Comparison of ENCODE assay signal across 14 mouse cellular contexts in genomic region chr11:86582543-86583260, GRCm38 (mm10). TPM values are rescaled to one million over a fixed set of nuclear protein-coding genes. Genes with fewer than 3 reads are reported as not detected.
DNase-seq lines count a peak whose midpoint lies in the region; ATAC-seq and TF ChIP-seq lines count a peak whose summit lies in the region.
"Had no signal": no experiment of that assay in that cellular context is flagged by ENCODE, and none has a peak within 500 bp of the region (broad histone marks: within the 10 kb centered on the region; RNA-seq: fewer than 3 reads in every experiment).

No protein-coding gene starts in this region.

- H3K9me3 ChIP-seq in heart, embryonic 11.5 days (replicated peaks; ENCODE audit: control insufficient read depth, low read length), result no peaks in the 10 kb centered on the region
- H3K9me3 ChIP-seq in liver, embryonic 13.5 days (replicated peaks), result no peaks in the 10 kb centered on the region
- H3K9me3 ChIP-seq in midbrain, embryonic 13.5 days, result no peaks in the 10 kb centered on the region
- H3K9me3 ChIP-seq in forebrain, embryonic 14.5 days (replicated peaks; ENCODE audit: control insufficient read depth, low read length), result no peaks in the 10 kb centered on the region

- no peak for TF ChIP-seq POLR2A in spleen, adult 2 months (IDR thresholded peaks at IDR 0.05; ENCODE audit: low read depth, low read length)

- H3K4me2 ChIP-seq in heart, embryonic 11.5 days, result no peak overlapping the region
- peak overlapping the region; percentile 75; the same call in 1 of the 2 replicates for H3K4me2 ChIP-seq in liver, embryonic 13.5 days
- no peak overlapping the region for H3K4me2 ChIP-seq in midbrain, embryonic 13.5 days (replicated peaks)
- H3K4me2 ChIP-seq in forebrain, embryonic 14.5 days (ENCODE audit: low read length), result no peak overlapping the region

- no peak for TF ChIP-seq CTCF in spleen, adult 2 months (IDR thresholded peaks at IDR 0.05; ENCODE audit: extremely low read depth, insufficient read depth, insufficient read length, insufficient replicate concordance)

- ATAC-seq in heart, embryonic 11.5 days (replicated peaks; ENCODE audit: insufficient number of reproducible peaks, low FRiP score, low TSS enrichment), result no peak
- ATAC-seq in liver, embryonic 13.5 days (ENCODE audit: low read depth), result no peak
- no peak for ATAC-seq in midbrain, embryonic 13.5 days
- no peak for ATAC-seq in forebrain, embryonic 14.5 days

- DNase-seq in heart, adult 18-20 months, result no peak
- DNase-seq in spleen, adult 2 months (ENCODE audit: low read depth in 1 of 2, low spot score in 2 of 2), result no peak
- DNase-seq in spleen, postnatal 14 days (ENCODE audit: low spot score in 2 of 2), result no peak
- no peak for DNase-seq in liver, embryonic 13.5 days
- no peak for DNase-seq in frontal cortex, postnatal 10 days (ENCODE audit: low spot score in 2 of 2)
- no peak for DNase-seq in forebrain, embryonic 14.5 days (ENCODE audit: low spot score)
- DNase-seq: adrenal gland, adult 2 months; B cell, adult 2 months; cerebellum, adult 11 months; left cerebral cortex, postnatal 4 days; lung, postnatal 14 days; right cerebral cortex, postnatal 25 days had no signal

- WGBS in heart, embryonic 11.5 days (ENCODE audit: insufficient replicate concordance), result 80% methylated on average over 7 of the region's 7 CpGs
- 72% methylated on average over 7 of the region's 7 CpGs for WGBS in spleen, adult 2 months
- 65% methylated on average over 7 of the region's 7 CpGs for WGBS in liver, embryonic 13.5 days (ENCODE audit: insufficient replicate concordance)
- 91% methylated on average over 7 of the region's 7 CpGs for WGBS in midbrain, embryonic 13.5 days
- WGBS in forebrain, embryonic 14.5 days, result 87% methylated on average over 7 of the region's 7 CpGs

- no peaks in the 10 kb centered on the region for H3K27me3 ChIP-seq in heart, embryonic 11.5 days (ENCODE audit: control insufficient read depth, insufficient read depth, low read length)
- H3K27me3 ChIP-seq in spleen, adult 2 months (ENCODE audit: control insufficient read depth, insufficient read depth, low read length), result no peaks in the 10 kb centered on the region
- no peaks in the 10 kb centered on the region for H3K27me3 ChIP-seq in liver, embryonic 13.5 days
- no peaks in the 10 kb centered on the region for H3K27me3 ChIP-seq in midbrain, embryonic 13.5 days
- no peaks in the 10 kb centered on the region for H3K27me3 ChIP-seq in forebrain, embryonic 14.5 days (replicated peaks; ENCODE audit: control insufficient read depth, insufficient read depth, low read length)

- no peaks in the 10 kb centered on the region for H3K36me3 ChIP-seq in heart, embryonic 11.5 days (ENCODE audit: control insufficient read depth, insufficient read depth, low read length)
- H3K36me3 ChIP-seq in spleen, adult 2 months (ENCODE audit: control insufficient read depth, insufficient read depth, low read length), result 0 out of 2 replicates have a peak, but pooled peaks cover 2% of the 10 kb centered on the region
- peaks cover 16% of the 10 kb centered on the region; the same call in 1 of the 2 replicates for H3K36me3 ChIP-seq in liver, embryonic 13.5 days
- peaks cover 11% of the 10 kb centered on the region for H3K36me3 ChIP-seq in midbrain, embryonic 13.5 days
- H3K36me3 ChIP-seq in forebrain, embryonic 14.5 days (ENCODE audit: control insufficient read depth, insufficient read depth, low read length), result peaks cover 10% of the 10 kb centered on the region; the same call in 1 of the 2 replicates

- no peak overlapping the region for H3K9ac ChIP-seq in heart, embryonic 11.5 days (ENCODE audit: low read depth, low read length)
- H3K9ac ChIP-seq in liver, embryonic 13.5 days, result no peak overlapping the region
- no peak overlapping the region for H3K9ac ChIP-seq in midbrain, embryonic 13.5 days (replicated peaks)
- no peak overlapping the region for H3K9ac ChIP-seq in forebrain, embryonic 14.5 days (ENCODE audit: low read length)

- peak overlapping the region; percentile 47; the same call in 1 of the 2 replicates for H3K27ac ChIP-seq in heart, embryonic 11.5 days (ENCODE audit: low read depth, low read length)
- H3K27ac ChIP-seq in spleen, adult 2 months (ENCODE audit: insufficient read depth, low read length), result peak overlapping the region; percentile 93
- peak overlapping the region; percentile 83 for H3K27ac ChIP-seq in liver, embryonic 13.5 days
- no peak overlapping the region for H3K27ac ChIP-seq in midbrain, embryonic 13.5 days
- H3K27ac ChIP-seq in forebrain, embryonic 14.5 days (ENCODE audit: low read depth, low read length), result no peak overlapping the region

- peaks cover 23% of the 10 kb centered on the region for H3K4me1 ChIP-seq in heart, embryonic 11.5 days (ENCODE audit: control insufficient read depth, insufficient read depth, low read length)
- peaks cover 27% of the 10 kb centered on the region for H3K4me1 ChIP-seq in spleen, adult 2 months (ENCODE audit: control insufficient read depth, insufficient read depth, insufficient read length)
- H3K4me1 ChIP-seq in liver, embryonic 13.5 days (replicated peaks), result peaks cover 97% of the 10 kb centered on the region
- peaks cover 14% of the 10 kb centered on the region for H3K4me1 ChIP-seq in midbrain, embryonic 13.5 days (replicated peaks)
- no peaks in the 10 kb centered on the region for H3K4me1 ChIP-seq in forebrain, embryonic 14.5 days (ENCODE audit: control insufficient read depth, insufficient read depth, low read length)

- no peak overlapping the region for H3K4me3 ChIP-seq in heart, embryonic 11.5 days (ENCODE audit: low read depth, low read length)
- H3K4me3 ChIP-seq in spleen, adult 2 months (ENCODE audit: extremely low read depth, insufficient read depth, insufficient read length), result no peak overlapping the region
- no peak overlapping the region for H3K4me3 ChIP-seq in liver, embryonic 13.5 days (replicated peaks)
- no peak overlapping the region for H3K4me3 ChIP-seq in midbrain, embryonic 13.5 days (replicated peaks)
- no peak overlapping the region for H3K4me3 ChIP-seq in forebrain, embryonic 14.5 days (ENCODE audit: low read depth, low read length)

RNA-seq across cellular contexts. Expression of gene Tubd1, which starts 37.9 kb away (rescaled TPM):
- polyA plus RNA-seq in heart, embryonic 11.5 days (2014; fragmentation: Nextera tagmentation; extraction: Ambion mirVana), result 10.6 and 12.2 TPM in 2 replicates
- 1 to 10 TPM; 5.3 TPM for total RNA-seq in heart, adult 18-20 months (2021)
- polyA plus RNA-seq in spleen, adult 2 months (2012; rRNA removed), result 2.1 and 2.2 TPM in 2 replicates
- 13.2 and 13.6 TPM in 2 replicates for polyA plus RNA-seq in liver, embryonic 13.5 days (2015; fragmentation: Nextera tagmentation; extraction: Ambion mirVana)
- 6.2 and 7.9 TPM in 2 replicates for polyA plus RNA-seq in midbrain, embryonic 13.5 days (2015; fragmentation: Nextera tagmentation; extraction: Ambion mirVana)
- polyA plus RNA-seq in forebrain, embryonic 14.5 days (2014; fragmentation: Nextera tagmentation; extraction: Ambion mirVana), result 10.0 and 11.0 TPM in 2 replicates

RNA-seq across cellular contexts. Expression of gene Rps6kb1, which starts 38.1 kb away (rescaled TPM):
- polyA plus RNA-seq in heart, embryonic 11.5 days (2014; fragmentation: Nextera tagmentation; extraction: Ambion mirVana), result 43.4 and 50.0 TPM in 2 replicates
- total RNA-seq in heart, adult 18-20 months (2021), result 10 to 100 TPM; 20.0 to 22.1 TPM
- polyA plus RNA-seq in spleen, adult 2 months (2012; rRNA removed), result 5.4 and 5.9 TPM in 2 replicates
- 30.5 and 34.4 TPM in 2 replicates for polyA plus RNA-seq in liver, embryonic 13.5 days (2015; fragmentation: Nextera tagmentation; extraction: Ambion mirVana)
- 56.9 and 63.2 TPM in 2 replicates for polyA plus RNA-seq in midbrain, embryonic 13.5 days (2015; fragmentation: Nextera tagmentation; extraction: Ambion mirVana)
- 41.8 and 42.1 TPM in 2 replicates for polyA plus RNA-seq in forebrain, embryonic 14.5 days (2014; fragmentation: Nextera tagmentation; extraction: Ambion mirVana)

Comparison
In these comparisons a context has a peak if more than half of its experiments do, and no peak if none do; other contexts are left out.
1. H3K27ac ChIP-seq: peak in heart, embryonic 11.5 days (single experiment), spleen, adult 2 months (single experiment) and liver, embryonic 13.5 days (single experiment); none in midbrain, embryonic 13.5 days (single experiment) and forebrain, embryonic 14.5 days (single experiment).